Mouse (Mus musculus) spleen, adult 2 months (tissue): ENCODE measurements around the gene Pmvk. TPM values are rescaled to one million over a fixed set of nuclear protein-coding genes. Genes with fewer than 3 reads are reported as not detected.

Experiments
- DNase-seq, 2 experiments: peaks; one replicate each; pipeline versions ENCODE4 v3.0.0 to v3.0.0-alpha.2; 2012 to 2021; ENCODE audit warnings: low spot score in 2 of 2, low read depth in 1 of 2
- H3K27ac ChIP-seq: fragments of 200-500 bp; 2 replicates; pipeline ENCODE4 v1.5.1; 2012; ENCODE audit warnings: low read length, inconsistent platforms; ENCODE audit not compliant: insufficient read depth
- H3K27me3 ChIP-seq: fragments of 200-500 bp; 2 replicates; pipeline ENCODE4 v1.6.1; 2012; ENCODE audit warnings: mild to moderate bottlenecking, moderate library complexity, low read length, inconsistent platforms; ENCODE audit not compliant: control insufficient read depth, insufficient read depth
- H3K36me3 ChIP-seq: fragments of 200-500 bp; 2 replicates; pipeline ENCODE4 v1.6.1; 2012; ENCODE audit warnings: mild to moderate bottlenecking, low read length, inconsistent platforms; ENCODE audit not compliant: control insufficient read depth, insufficient read depth
- H3K4me1 ChIP-seq: fragments of 200-500 bp; 2 replicates; pipeline ENCODE4 v1.6.1; 2011; ENCODE audit warnings: inconsistent platforms; ENCODE audit not compliant: control insufficient read depth, insufficient read depth, insufficient read length
- H3K4me3 ChIP-seq: fragments of 200-500 bp; 2 replicates; pipeline ENCODE4 v1.5.1; 2011; ENCODE audit warnings: mild to moderate bottlenecking, inconsistent platforms; ENCODE audit not compliant: insufficient read depth, insufficient read length; ENCODE audit errors: extremely low read depth
- CTCF ChIP-seq: fragments of 200-500 bp; IDR thresholded peaks from 2 replicates; pipeline ENCODE4 v1.5.1; 2011; ENCODE audit warnings: mild to moderate bottlenecking, inconsistent platforms; ENCODE audit not compliant: insufficient read depth, insufficient read length, insufficient replicate concordance; ENCODE audit errors: extremely low read depth
- POLR2A ChIP-seq: fragments of 200-500 bp; IDR thresholded peaks from 2 replicates; pipeline ENCODE4 v1.6.1; 2011; ENCODE audit warnings: low read depth, low read length, inconsistent platforms
- WGBS: fragments of 180-500 bp; shearing (Covaris S2); methylation state at CpG from one replicate; pipeline ENCODE4 v1.1.7; 2018; 5-methylcytosine and 5-hydroxymethylcytosine counted together
- polyA plus RNA-seq: library from polyadenylated mRNA; depleted of rRNA; stranded (reverse); fragments of >200 nt; gene quantifications from 2 replicates; pipeline ENCODE4 v1.2.3, GENCODE M21; 2012

Gene Pmvk
- polyA plus RNA-seq, 1 experiment, result 12.2 TPM

DNA sequence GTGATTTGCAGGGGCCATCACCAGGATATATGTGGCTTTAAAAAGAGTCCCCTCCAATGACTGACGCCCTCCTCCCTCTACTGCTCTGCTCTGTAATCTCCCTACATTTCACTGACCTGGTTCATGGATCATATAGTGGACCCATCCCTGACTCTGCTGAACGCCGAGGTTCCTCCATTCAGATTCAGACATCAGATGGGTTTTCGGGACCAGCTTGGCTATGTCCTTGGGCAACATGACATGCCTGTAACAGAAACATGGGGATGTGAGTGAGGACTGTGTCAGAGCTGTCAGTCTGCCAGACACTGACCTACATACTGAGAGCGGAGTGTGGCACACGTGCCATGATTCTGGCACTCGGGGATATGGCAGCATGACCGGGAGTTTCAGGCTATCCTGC lies 38.2 kb upstream of the Pmvk start:
- Histone ChIP-seq H3K27me3 (no peaks in the 10 kb centered on the region), H3K4me3 (no peak overlapping the region), H3K4me1 (peaks cover 10% of the 10 kb centered on the region; the same call in 1 of the 2 replicates), H3K36me3 (no peaks in the 10 kb centered on the region; the same call in 1 of the 2 replicates), H3K27ac (no peak overlapping the region)
- DNase-seq, result no peak
- 96% methylated on average over 8 of the region's 8 CpGs for WGBS
- TF ChIP-seq POLR2A (no peak), CTCF (no peak)

DNA sequence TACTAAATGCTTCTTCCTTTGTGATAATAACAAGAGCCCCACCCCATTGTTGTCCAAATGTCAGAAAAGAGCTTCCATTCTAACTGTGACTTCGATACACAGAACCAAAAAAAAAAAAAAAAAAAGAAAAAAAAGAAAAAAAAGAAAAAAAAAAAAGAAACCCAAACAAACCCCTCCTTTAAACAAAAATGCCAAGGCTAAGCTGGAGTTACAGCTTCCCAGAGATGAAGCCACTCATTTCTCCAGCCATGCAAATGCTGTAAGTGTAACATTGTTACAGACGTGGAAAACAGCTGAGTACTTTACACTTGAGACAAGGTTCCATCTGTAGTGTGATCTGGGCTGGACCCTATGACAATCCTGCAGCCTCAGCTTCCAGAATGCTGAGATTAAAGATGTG lies 37.2 kb upstream of the Pmvk start:
- no peak for TF ChIP-seq CTCF
- TF ChIP-seq POLR2A, result no peak
- Histone ChIP-seq H3K4me1 (peaks cover 9% of the 10 kb centered on the region; the same call in 1 of the 2 replicates), H3K27me3 (no peaks in the 10 kb centered on the region), H3K36me3 (no peaks in the 10 kb centered on the region; the same call in 1 of the 2 replicates), H3K4me3 (no peak overlapping the region), H3K27ac (no peak overlapping the region)
- WGBS, result 29% methylated on average over 2 of the region's 2 CpGs
- no peak for DNase-seq

DNA sequence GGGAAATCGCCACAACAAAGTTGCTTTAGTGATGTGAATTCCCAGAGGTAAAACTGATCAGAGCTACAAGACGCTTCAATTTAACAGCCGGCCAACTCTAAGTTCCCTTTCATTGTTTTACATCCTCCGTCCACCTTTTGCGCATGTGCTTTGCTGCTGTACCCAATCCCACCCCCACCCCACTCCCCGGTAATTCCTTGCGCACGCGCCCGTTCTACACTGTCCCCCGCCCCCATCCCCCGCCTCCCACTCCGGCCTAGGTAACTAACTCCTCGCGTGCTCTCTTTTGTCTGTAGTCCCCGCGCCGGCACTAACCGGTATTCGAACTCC lies 36.5 kb upstream of the Pmvk start:
- Histone ChIP-seq H3K27ac (no peak overlapping the region; the same call in 1 of the 2 replicates), H3K4me1 (peaks cover 9% of the 10 kb centered on the region; the same call in 1 of the 2 replicates), H3K36me3 (no peaks in the 10 kb centered on the region; the same call in 1 of the 2 replicates), H3K4me3 (peak overlapping the region; percentile 66), H3K27me3 (no peaks in the 10 kb centered on the region)
- TF ChIP-seq POLR2A, result no peak
- under 1% methylated on average over 20 of the region's 20 CpGs for WGBS
- no peak for DNase-seq

DNA sequence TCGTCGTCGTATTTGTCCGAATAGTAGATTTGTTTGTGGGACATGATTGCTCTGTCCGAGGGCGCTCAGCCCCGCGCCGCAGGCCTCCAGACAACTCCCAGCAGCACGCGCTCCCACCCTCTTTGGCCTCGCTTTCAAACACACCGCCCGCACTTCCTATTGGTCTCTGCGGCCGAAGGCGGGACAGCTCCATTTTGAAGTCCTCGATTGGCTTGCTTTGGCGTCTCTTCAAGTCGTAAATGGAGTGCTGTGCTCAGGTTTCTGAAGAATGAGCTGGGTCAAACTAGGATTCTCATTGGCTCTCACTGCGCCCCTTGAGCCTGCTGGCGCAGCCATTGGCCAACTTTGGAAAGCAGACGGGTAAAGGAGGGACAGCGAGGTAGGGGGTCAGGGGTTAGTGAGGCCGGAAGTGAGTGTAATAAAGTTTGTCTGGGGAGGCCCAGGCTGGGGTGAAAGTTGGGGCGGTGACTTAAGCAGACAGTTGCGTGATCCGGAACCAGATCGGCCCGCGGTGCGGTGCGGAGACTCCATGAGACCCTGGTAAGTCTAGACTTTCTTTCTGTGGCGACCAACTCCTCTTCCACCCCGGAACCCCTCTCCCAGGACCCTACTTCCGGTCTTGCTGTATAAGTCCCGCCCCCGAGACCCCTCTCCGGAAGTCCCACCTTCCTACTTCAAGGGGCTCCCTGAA lies 36.0 kb upstream of the Pmvk start, which contains the start of the genes Cks1b and Shc1:
Gene Cks1b, minus strand, starts transcription at position 214 of the 691 bp plus-strand sequence.
Gene Shc1, plus strand, starts transcription at position 274 of the 691 bp plus-strand sequence.
- peak within 1 kb of the TSS; percentile 74 for H3K4me3 ChIP-seq
- TF ChIP-seq POLR2A (0 out of 2 replicates have a peak, but pooled peaks have one; percentile 12), CTCF (no peak)
- peak; percentile 87 to 97 for DNase-seq
- peaks cover 9% of the 10 kb centered on the region; the same call in 1 of the 2 replicates for H3K4me1 ChIP-seq
- no peaks in the 10 kb centered on the region; the same call in 1 of the 2 replicates for H3K36me3 ChIP-seq
- H3K27ac ChIP-seq, result peak within 1 kb of the TSS; percentile 87
- H3K27me3 ChIP-seq, result no peaks in the 10 kb centered on the region
- under 1% methylated on average over 39 of the region's 39 CpGs for WGBS

DNA sequence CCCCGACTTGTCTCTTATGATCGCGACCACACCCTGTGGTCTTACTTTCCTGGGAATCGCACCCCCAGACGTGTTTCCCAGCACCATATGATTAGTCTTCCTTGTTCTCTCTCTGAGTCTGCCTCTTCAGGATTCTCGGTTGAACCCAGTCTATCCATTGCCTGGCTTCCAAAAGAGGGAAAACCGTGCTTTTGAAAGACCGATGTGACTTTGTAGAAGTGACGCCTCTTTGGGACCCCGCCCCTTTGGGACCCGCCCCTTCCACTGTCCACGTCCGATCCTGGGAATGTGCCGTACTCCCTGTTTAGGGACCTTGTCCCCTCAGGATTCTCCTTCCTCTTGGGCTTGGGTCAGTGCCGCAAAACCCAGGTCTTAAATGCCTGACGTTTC lies 35.5 kb upstream of the Pmvk start:
- Histone ChIP-seq H3K27me3 (no peaks in the 10 kb centered on the region), H3K27ac (peak overlapping the region; percentile 87), H3K4me1 (peaks cover 9% of the 10 kb centered on the region; the same call in 1 of the 2 replicates), H3K4me3 (peak overlapping the region; percentile 74), H3K36me3 (peaks cover 4% of the 10 kb centered on the region)
- WGBS, result under 1% methylated on average over 16 of the region's 16 CpGs
- no peak for DNase-seq
- TF ChIP-seq CTCF (no peak), POLR2A (no peak)

DNA sequence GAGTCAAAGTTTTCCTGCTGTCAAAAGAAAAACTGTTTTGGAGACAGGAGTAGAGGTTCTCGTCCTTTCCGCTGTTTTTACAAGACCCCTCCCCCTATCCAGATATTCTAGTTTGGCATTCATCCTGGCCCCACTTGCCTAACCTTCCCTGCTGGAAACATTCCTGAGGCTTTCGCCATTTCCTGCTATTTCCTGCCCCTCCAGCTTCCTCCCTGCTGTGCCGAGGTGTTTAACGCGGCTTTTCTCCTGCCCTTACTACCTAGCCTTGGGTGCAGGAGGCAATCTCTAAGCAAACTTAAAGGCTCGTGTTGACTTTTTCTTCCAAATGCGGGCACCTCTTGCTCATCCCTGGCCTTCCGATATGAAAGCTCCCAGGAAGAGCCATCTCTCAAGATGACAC lies 34.8 kb upstream of the Pmvk start:
- TF ChIP-seq CTCF (no peak), POLR2A (no peak)
- no peaks in the 10 kb centered on the region for H3K27me3 ChIP-seq
- H3K4me3 ChIP-seq, result peak overlapping the region; percentile 74; the same call in 1 of the 2 replicates
- H3K4me1 ChIP-seq, result peaks cover 9% of the 10 kb centered on the region; the same call in 1 of the 2 replicates
- H3K27ac ChIP-seq, result peak overlapping the region; percentile 75
- WGBS, result 32% methylated on average over 9 of the region's 9 CpGs
- DNase-seq, result no peak
- H3K36me3 ChIP-seq, result peaks cover 11% of the 10 kb centered on the region

DNA sequence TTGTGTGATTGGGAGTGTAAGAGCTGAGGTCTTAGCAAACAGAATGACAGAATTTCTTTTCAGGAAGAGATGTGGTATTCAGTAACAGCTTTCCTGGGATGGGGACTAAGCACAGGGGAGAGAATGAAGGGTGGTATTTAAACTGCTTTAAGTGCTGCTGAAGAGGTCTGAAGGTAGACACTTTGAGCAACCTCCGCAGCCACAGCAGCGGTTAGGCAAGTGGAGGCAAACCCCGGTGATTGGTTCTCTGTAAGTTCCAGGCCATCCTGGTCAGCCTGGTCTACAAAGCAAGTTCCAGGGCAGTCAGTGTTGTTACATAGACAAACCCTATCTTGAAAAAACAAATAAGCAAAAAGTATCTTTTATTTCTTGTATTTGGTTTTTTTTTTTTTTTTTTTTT lies 34.4 kb upstream of the Pmvk start:
- WGBS, result 74% methylated on average over 3 of the region's 3 CpGs
- Histone ChIP-seq H3K36me3 (peaks cover 14% of the 10 kb centered on the region), H3K4me3 (peak overlapping the region; percentile 74; the same call in 1 of the 2 replicates), H3K4me1 (peaks cover 9% of the 10 kb centered on the region; the same call in 1 of the 2 replicates), H3K27ac (peak overlapping the region; percentile 75), H3K27me3 (no peaks in the 10 kb centered on the region)
- TF ChIP-seq CTCF, result no peak
- TF ChIP-seq POLR2A, result no peak
- no peak for DNase-seq
